Mouse (Mus musculus): ENCODE results near the gene Psmd1.
"Not testable (repeated sequence)": the region's sequence is repeated elsewhere in the genome, so short reads cannot be mapped to it uniquely, and the experiment has no call there.

The Psmd1 gene

GRCm38 (mm10) chr1:86064271-86064991, at the start of gene Psmd1:
TSS of gene Psmd1 (plus strand) at chr1:86064387.
- DNase-seq: peak; percentile 87

- not testable (repeated sequence) for DNase-seq
Measured at GRCm38 (mm10) chr1:86015758-86016157, 48.4 kb upstream of the Psmd1 start.

GRCm38 (mm10) chr1:86016516-86016915, 47.7 kb upstream of the Psmd1 start, which contains the start of gene Spata3:
TSS of gene Spata3 (plus strand) at chr1:86016816.
- DNase-seq: no peak

- peak; percentile 72 for DNase-seq
Measured at GRCm38 (mm10) chr1:86018235-86019055, 45.7 kb upstream of the Psmd1 start.

- DNase-seq: no peak
Measured at GRCm38 (mm10) chr1:86021365-86021989, 42.7 kb upstream of the Psmd1 start.

GRCm38 (mm10) chr1:86032273-86032987, 31.8 kb upstream of the Psmd1 start:
- DNase-seq: no peak

GRCm38 (mm10) chr1:86038191-86038951, 25.8 kb upstream of the Psmd1 start:
- DNase-seq: no peak

GRCm38 (mm10) chr1:86040131-86040530, 24.1 kb upstream of the Psmd1 start:
- DNase-seq: no peak

- DNase-seq: no peak
Measured at GRCm38 (mm10) chr1:86040817-86041216, 23.4 kb upstream of the Psmd1 start.

- no peak for DNase-seq
Measured at GRCm38 (mm10) chr1:86045056-86045455, 19.1 kb upstream of the Psmd1 start.

GRCm38 (mm10) chr1:86045848-86046805, 18.1 kb upstream of the Psmd1 start, which contains the start of gene 2810459M11Rik:
TSS of gene 2810459M11Rik (plus strand) at chr1:86045863.
- peak; percentile 44 for DNase-seq

GRCm38 (mm10) chr1:86046833-86047563, 17.2 kb upstream of the Psmd1 start:
- no peak for DNase-seq

- DNase-seq: no peak
Measured at GRCm38 (mm10) chr1:86048231-86048630, 16.0 kb upstream of the Psmd1 start.

GRCm38 (mm10) chr1:86048744-86049143, 15.4 kb upstream of the Psmd1 start:
- DNase-seq: no peak

GRCm38 (mm10) chr1:86053198-86053921, 10.8 kb upstream of the Psmd1 start:
- peak; percentile 76 for DNase-seq

- no peak for DNase-seq
Measured at GRCm38 (mm10) chr1:86054943-86055342, 9.2 kb upstream of the Psmd1 start.

GRCm38 (mm10) chr1:86056284-86056683, 7.9 kb upstream of the Psmd1 start:
- no peak for DNase-seq

- peak; percentile 93 for DNase-seq
Measured at GRCm38 (mm10) chr1:86058856-86059769, 5.1 kb upstream of the Psmd1 start.
